Mouse (Mus musculus): Measurements from ENCODE around the gene Ccdc33.

Ccdc33 gene

GRCm38 (mm10) chr9:58118671-58119070, at the start of gene Ccdc33:
Gene Ccdc33 (minus strand): TSS chr9:58118823.
- DNase-seq, result no peak

DNA sequence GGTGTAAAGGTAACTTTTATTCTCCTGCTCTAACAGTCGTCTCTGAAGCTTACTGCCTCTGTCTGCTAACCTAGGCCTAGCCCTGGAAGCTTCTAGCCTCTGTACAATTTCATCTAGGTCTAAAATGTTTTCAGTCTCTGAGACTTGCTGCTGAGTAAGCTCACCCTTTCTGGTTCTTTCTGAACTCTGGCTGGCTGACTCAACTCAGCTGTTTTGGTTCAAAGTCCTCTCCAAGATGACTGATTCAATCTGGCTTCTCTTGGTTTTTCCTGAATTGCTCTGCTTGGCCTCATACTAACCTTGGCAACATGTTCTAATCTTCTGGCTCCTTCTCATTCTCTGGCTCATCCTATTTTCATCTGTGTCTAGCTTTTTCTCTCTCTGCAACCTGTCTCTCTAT, 47.2 kb upstream of the Ccdc33 start:
- DNase-seq, result no peak

- DNase-seq, result no peak
Observed at GRCm38 (mm10) chr9:58163146-58163545, 44.5 kb upstream of the Ccdc33 start.

GRCm38 (mm10) chr9:58162173-58162572, 43.5 kb upstream of the Ccdc33 start:
- no peak for DNase-seq

- DNase-seq, result no peak
Observed at GRCm38 (mm10) chr9:58160315-58160714, 41.7 kb upstream of the Ccdc33 start.

DNA sequence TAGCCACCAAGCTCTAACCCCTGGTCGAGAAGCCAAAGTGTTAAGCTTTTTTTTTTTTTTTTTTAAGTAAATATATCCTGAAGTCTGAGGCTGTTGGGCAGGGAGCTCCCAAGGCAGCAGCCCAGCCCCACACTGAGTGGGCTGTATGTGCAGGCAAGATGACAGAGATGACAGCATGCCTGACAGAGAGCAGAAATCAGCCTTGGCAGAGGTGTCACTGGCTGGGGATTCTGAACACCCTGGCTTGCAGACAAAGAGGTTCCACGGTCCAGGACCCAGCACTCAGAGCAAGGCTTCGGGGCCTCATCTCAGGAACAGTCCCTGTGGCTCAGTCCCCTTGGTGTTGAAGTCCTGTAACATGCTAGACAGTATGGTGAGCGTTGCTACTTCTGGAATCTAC, 41.2 kb upstream of the Ccdc33 start:
- peak; percentile 69 for DNase-seq

DNA sequence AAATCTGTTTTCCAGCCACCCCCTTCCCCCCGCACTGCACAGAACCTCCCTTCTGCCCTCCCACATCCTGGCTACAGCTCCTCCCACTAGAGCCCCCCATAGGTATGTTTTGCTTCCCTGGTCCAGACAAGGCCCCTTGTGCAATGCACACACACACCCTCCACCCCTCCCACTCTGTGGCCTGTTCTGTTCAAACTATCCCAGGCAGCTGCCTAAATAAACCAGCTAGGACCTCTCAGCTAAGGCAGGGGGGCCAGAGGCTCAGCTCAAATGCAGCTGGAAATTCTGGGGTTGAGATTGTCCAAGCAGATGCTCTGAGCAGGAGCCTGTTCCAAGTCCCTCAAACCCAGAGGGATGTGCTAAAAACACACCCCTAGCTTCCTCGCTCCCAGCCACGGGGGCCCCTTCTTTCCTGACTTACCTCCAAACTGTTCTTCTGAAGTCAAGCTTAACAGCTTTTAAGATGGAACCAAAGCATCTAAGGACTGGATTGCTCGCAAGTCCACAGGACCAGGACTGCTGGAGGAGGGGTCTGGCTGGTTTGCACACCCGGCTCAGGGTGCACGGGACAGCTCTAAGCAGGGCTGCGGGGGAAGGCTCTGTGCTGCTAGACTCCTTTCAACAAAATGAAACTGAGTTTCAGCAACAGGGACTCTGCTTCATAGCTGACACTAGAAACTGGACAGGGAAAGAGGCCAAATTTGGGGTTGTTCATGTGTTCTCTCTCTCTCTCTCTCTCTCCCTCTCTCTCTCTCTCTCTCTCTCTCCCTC, 40.1 kb upstream of the Ccdc33 start:
- no peak for DNase-seq

DNA sequence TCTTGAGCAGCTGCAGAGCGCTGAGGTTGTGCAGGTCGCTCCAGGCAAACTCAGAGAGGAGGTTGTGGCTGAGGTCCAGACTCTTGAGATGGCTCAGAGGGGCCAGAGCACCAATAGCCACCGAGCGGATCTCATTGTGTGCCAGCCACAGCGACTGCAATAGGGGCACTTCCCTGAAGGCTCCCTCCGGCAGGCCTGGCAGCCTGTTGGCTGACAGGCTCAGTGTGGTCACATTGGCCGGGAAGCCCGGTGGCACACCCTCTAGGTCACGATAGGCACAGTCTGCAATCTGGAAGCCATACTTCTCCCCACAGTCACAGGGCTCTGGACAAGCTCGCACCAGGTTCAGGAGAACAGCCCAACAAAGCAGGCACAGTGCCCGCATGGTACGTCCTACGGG, 39.2 kb upstream of the Ccdc33 start:
- DNase-seq, result no peak

DNA sequence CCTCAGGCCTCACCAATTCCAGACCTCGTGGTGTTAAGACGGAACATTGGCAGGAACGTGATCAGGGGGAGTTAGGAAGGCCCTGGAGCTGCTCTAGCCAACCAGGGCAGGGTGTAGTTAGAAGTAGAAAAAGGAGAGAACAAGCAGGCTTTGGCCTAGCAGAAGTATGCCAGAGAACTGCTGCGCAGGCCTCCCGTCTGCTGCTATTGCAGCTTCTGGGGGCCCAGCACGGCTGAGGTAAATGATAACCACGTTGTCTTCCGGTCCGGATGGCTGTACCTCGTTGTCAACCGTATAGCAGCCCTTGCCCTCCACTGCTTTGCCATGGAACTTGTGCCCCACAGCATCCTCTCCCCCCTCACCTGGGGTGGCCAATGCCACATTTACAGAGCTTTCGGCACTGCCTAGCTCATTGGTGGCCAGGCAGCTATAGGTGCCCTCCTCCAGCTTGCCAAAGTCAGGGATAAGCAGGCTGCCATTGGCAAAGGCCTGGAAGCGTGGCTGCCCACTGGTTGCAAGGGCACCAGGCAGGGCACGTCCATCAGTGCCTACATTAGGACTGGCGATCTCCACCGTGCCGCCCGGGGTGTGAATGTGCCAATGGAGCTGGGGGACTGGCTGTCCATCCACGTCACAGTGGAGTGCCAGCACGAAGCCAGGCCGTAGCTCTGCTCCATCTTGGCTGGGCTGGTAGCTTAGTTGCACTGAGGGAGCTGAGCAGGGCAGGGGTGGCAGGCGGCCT, 38.4 kb upstream of the Ccdc33 start:
- no peak for DNase-seq

- DNase-seq, result no peak
Observed at GRCm38 (mm10) chr9:58155366-58155765, 36.7 kb upstream of the Ccdc33 start.

DNA sequence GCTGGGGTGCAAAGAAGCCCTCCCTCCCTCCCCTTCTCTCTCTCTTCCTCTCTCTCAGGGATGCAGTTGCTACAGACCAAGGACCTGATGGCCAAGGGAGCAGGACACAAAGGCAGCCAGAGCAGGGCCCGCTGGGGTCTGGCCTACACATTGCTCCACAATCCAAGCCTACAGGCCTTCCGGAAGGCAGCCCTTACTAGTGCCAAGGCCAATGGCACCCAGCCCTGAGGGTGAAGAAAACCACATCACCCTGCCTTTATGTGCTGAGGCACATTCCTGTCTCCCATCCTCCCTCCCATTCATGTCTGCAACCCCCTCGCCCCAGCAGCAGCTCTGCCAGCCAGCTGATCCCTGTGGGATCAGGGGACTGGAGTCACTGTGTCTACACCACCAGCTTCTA, 34.5 kb upstream of the Ccdc33 start:
- DNase-seq, result no peak

GRCm38 (mm10) chr9:58150733-58151361, 32.2 kb upstream of the Ccdc33 start:
- no peak for DNase-seq

DNA sequence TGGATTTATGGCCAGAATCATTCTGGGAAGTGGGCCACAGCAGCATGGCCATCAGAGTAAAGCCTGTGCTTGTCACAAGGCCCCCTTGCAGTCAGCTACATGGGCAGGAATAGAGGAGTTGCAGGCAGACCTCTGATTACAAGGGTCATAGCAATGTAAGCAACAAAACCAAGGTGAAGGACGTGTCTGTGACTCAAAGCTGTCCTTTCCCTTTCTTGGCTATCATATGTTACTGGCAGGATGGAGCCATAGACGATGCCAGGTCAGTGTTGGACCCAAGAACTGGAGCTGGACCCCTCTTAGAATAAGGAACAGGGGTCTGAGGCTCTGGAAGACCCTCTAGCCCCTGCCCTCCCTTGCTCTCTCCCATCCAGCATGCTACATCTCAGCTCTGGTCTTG, 30.2 kb upstream of the Ccdc33 start:
- DNase-seq, result no peak

GRCm38 (mm10) chr9:58145417-58145816, 26.8 kb upstream of the Ccdc33 start:
- DNase-seq, result no peak

DNA sequence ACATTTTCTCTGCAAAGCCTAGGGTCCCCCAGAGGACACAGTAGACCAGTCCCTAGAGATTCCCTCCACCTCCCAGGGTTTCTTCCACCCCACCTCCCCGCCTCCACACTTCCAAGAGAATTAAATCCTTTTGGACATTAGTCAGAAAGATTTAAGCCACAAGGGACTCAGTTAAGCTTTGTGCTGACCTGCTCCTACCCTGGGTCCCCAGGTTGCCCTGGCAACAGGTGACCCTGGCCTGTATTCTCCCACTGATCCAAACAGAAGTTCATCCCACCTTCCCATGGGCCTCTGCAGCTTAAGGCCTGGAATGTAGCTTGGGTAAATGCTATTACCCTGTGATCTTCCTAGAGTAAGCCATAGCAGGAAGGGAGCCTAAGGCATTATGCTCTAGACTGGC, 26.0 kb upstream of the Ccdc33 start:
- no peak for DNase-seq

GRCm38 (mm10) chr9:58143419-58143818, 24.8 kb upstream of the Ccdc33 start:
- DNase-seq, result no peak

DNA sequence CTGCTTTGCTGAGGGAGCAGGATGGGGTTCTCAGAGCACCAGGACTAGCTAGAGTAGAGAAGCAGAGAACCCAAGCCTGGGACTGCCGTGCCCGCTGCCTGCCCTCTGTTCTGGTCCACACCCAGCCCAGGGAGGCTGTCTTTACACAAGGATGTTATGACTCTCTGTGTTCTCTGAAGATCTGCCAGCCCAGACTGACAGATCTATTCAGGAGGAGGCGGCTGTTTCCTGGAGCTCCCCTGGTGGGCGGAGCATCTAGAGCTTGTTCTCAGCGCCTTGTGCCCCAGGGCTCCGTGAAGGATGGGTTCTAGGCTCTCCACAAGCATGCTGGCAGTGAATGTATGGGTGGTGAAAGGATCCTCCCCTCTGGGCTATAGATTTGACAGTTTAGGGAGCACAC, 21.3 kb upstream of the Ccdc33 start:
- DNase-seq, result peak; percentile 69

- no peak for DNase-seq
Observed at GRCm38 (mm10) chr9:58135921-58136321, 17.3 kb upstream of the Ccdc33 start.

DNA sequence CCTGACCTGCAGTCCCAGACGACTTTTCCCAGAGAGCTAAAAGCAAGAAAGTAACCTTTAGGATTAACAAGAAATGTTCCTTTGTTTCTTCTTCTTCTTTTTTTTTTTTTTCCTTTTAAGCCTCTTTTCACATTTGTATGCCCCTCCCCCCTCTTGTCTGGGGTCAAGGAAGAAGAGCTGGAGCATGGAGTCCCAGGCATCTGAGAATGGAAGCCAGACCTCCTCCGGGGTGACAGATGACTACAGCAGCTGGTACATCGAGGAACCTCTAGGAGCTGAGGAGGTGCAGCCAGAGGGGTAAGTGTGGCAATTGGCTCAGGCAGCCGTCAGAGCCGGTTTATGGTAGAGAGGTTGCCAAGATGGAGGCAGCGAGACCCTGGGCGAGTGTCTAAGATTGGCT, 16.3 kb upstream of the Ccdc33 start:
- DNase-seq, result no peak

GRCm38 (mm10) chr9:58133893-58134884, 15.6 kb upstream of the Ccdc33 start:
- DNase-seq, result no peak

GRCm38 (mm10) chr9:58131735-58132134, 13.1 kb upstream of the Ccdc33 start:
- DNase-seq, result no peak

DNA sequence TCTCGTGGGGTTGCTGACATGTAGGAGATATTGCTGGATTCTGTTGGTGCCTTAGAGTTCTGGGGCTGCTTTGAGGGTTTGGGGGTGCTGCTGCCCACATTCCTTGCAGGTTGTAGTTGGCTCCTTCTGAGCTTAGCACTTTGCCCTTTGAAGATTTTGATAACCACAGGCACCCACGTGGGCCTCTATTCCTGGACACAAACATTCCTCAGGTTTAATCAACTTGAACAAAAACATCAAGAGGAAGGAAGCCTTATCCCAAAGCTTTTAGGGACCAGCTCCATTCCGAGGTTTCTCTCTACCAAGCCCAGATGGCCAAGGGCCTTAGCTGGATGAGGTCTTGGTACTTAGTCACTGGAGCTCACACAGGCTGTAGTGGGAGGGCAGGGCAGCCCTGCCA, 12.3 kb upstream of the Ccdc33 start:
- DNase-seq, result no peak

DNA sequence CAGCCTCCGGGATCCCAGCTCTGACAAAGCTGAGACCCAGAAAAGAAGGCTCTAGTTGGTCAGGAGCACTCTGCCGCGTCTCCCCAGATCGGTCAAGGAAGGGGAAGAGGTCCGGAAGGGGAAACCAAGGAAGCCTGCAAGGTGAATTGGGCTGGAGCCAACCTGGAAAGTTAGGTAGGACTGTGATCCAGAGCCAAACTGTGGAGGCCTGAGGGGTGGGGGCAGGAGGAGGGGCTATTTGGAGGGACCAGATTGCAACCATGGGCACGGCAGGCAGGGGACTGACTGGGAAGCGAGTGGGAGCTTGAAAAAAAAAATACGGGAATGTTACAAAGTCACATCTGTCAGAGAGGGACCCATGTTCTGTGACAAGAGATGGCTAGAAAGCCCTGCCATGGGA, 10.9 kb upstream of the Ccdc33 start:
- no peak for DNase-seq
